Mouse (Mus musculus): ENCODE measurements around the gene Mxd3. TPM values are rescaled to one million over a fixed set of nuclear protein-coding genes. Genes with fewer than 3 reads are reported as not detected.

Mxd3 gene
- polyA plus RNA-seq (2016; fragmentation: Nextera tagmentation; extraction: Ambion mirVana), result 32.2 and 37.6 TPM in 2 replicates

DNA sequence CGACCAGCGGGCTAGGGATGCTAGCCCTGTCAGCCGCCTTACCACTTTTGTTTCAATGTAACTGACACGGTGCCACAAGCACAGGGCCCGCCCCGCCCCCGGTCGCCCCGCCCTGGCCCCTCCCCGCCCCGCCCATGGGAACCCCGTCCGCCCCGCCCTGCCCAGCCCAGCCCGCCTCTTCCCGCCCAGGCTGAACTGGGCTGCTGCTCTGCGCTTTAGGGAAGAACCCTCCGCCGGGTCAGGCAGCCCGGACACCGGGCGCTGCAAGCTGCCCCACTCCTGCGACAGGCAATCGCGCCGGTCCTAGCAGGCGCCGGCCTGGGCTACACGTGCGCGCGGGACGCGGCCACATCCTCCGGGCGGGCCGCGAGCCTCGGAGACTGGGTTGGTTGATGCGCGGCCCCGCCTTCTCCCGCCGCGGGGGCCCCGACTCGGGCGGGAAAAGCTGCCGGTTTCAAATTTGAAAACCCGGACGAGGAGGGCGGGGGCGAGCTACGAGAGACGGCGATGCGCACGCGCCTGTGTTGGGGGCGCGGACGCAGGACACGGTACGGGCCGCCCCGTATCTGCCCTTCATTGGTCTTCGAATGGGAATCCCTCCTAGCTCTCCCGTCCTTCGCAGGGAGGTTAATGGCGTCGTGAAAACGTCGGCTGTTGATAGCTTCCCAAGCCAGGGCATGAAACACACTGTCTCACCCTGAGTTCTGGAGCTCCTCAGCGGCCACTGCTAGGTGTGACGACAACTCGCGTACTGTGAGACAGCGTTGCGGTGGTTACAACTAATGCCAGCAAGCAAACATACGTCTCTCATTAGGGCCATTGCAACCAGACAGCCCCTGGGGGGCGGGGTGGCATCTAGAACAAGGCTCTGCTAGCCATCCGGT, at the start of gene Mxd3:
Gene Mxd3, minus strand, starts transcription at position 141 of the 884 bp plus-strand sequence.
- under 1% methylated on average over 82 of the region's 82 CpGs for WGBS
- Histone ChIP-seq H3K9ac (peak within 1 kb of the TSS; percentile 74), H3K27me3 (no peaks in the 10 kb centered on the region), H3K4me2 (replicated peaks) (peak within 1 kb of the TSS; percentile 87), H3K9me3 (no peaks in the 10 kb centered on the region), H3K4me1 (peaks cover 31% of the 10 kb centered on the region), H3K4me3 (peak within 1 kb of the TSS; percentile 65), H3K27ac (peak within 1 kb of the TSS; percentile 95), H3K36me3 (peaks cover 14% of the 10 kb centered on the region)
- ATAC-seq (ENCODE audit: insufficient number of reproducible peaks, insufficient read depth, low FRiP score, low TSS enrichment), result peak; percentile 85

DNA sequence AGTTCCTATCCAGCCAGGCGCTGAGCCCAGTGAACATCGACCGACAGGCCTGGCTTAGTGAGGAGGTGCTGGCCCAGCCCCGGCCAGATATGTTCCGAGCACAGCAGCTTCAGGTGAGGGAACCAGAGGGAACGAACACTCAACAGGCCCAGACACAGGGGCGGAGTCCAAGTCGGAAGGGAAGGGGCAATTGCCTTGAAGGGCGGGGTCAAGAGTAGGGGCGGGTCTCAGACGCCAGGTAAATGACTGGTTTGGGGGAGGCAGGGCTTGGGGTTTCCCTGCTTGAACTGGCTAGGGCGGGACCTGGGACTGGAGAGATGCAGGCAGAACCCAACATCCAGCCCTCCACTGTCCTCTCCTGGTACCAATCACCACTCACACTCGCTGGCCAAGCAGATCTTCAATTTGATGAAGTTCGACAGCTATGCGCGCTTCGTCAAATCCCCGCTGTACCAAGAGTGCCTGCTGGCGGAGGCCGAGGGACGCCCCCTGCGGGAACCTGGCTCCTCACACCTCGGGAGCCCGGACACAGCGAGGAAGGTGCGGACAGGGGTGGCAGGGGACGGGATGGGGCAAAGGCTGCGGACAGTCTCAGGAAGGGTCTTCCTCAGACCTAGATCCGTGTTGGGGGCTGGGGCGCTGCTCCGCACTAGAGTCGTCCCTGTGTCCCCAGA, 49.4 kb upstream of the Mxd3 start:
- no peaks in the 10 kb centered on the region for H3K36me3 ChIP-seq
- H3K4me1 ChIP-seq, result peaks cover 4% of the 10 kb centered on the region
- 7% methylated on average over 32 of the region's 32 CpGs for WGBS
- peak overlapping the region; percentile 17; the same call in 1 of the 2 replicates for H3K4me3 ChIP-seq
- peak; percentile 64; the same call in 1 of the 2 replicates for ATAC-seq (ENCODE audit: insufficient number of reproducible peaks, insufficient read depth, low FRiP score, low TSS enrichment)
- H3K9me3 ChIP-seq, result no peaks in the 10 kb centered on the region
- no peak overlapping the region for H3K27ac ChIP-seq
- H3K4me2 ChIP-seq (replicated peaks), result peak overlapping the region; percentile 38
- H3K9ac ChIP-seq, result peak overlapping the region; percentile 34; the same call in 1 of the 2 replicates
- peaks cover 57% of the 10 kb centered on the region for H3K27me3 ChIP-seq

DNA sequence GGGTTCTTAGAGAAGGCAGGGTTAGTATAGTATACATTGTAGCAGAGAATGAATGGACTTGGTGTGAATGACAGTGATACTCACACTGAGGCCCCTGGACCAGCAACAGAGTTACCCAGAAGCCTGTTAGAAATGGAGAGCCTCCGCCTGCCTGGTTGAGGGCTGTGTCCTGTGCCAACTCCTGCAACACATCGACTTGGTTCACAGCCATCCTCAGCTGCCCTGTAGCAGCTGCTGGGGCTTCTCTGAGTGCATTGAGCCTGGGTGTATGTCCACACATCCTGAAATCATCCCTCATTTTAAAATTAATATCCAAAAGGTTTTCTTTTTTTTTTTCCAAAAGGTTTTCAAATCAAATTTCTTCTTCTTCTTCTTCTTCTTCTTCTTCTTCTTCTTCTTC, 46.3 kb upstream of the Mxd3 start:
- Histone ChIP-seq H3K4me3 (no peak overlapping the region), H3K4me2 (replicated peaks) (no peak overlapping the region), H3K27me3 (peaks cover 51% of the 10 kb centered on the region), H3K36me3 (no peaks in the 10 kb centered on the region), H3K4me1 (peaks cover 4% of the 10 kb centered on the region), H3K9me3 (no peaks in the 10 kb centered on the region), H3K9ac (no peak overlapping the region), H3K27ac (no peak overlapping the region)
- ATAC-seq (ENCODE audit: insufficient number of reproducible peaks, insufficient read depth, low FRiP score, low TSS enrichment), result no peak
- WGBS, result 70% methylated on average over 2 of the region's 2 CpGs

DNA sequence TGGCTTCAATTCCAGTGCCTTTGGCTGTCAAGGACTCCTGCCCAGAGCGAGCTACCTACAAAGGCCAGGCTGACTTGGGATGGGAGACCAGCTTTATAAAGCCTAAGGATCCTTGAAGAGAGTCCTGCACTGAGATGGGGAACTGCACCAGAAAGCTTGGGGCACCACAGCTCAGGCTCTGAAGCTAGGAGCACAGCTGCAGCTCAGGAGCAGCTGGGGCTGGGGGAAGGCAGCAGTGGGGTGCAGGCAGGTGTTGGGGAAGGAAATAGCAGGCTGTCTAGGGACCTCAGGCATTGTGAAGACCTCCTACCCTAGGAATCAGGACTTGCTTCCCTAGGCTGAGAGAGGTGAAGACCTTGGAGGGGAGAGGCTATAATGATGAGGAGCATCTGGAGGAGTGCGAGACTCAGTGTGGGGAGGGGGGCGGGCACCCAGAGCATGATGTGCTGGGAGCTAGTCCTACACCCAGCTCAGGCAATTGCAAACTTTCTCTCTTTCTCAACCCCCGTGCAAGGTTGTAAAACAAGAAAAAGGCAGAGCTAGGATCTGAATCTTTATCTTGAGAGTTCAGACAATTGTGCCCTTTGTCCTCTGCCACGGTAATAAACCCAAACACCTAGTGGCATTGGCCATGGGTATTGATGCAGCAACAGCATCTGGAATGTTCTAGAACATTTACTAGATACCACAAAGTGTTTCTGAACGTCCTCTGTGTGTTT, 44.7 kb upstream of the Mxd3 start:
- H3K9ac ChIP-seq, result no peak overlapping the region
- H3K36me3 ChIP-seq, result no peaks in the 10 kb centered on the region
- H3K27ac ChIP-seq, result no peak overlapping the region
- H3K9me3 ChIP-seq, result no peaks in the 10 kb centered on the region
- no peak overlapping the region for H3K4me3 ChIP-seq
- H3K4me2 ChIP-seq (replicated peaks), result no peak overlapping the region
- 64% methylated on average over 6 of the region's 6 CpGs for WGBS
- ATAC-seq (ENCODE audit: insufficient number of reproducible peaks, insufficient read depth, low FRiP score, low TSS enrichment), result no peak
- peaks cover 37% of the 10 kb centered on the region for H3K27me3 ChIP-seq
- H3K4me1 ChIP-seq, result peaks cover 4% of the 10 kb centered on the region

DNA sequence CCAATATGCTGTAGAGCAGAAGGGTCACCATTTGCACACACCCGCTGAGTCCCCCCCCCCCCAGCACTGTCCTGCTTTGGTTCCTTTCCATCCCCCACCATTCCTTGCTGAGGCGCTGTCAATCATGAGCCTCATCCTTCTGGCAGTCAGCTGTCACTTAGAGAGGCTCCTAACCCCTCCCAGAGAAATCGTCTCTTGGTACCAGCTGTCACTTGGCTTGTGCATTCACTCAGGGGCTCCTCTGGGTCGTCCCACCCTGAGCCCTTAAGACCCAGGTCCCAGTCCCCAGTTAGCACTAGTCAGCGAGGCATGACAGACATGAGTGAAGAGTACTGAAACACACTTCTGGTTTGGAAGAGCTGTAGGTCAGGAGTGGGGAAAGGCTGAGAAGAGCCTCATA, 42.1 kb upstream of the Mxd3 start:
- 57% methylated on average over 5 of the region's 5 CpGs for WGBS
- ATAC-seq (ENCODE audit: insufficient number of reproducible peaks, insufficient read depth, low FRiP score, low TSS enrichment), result no peak
- Histone ChIP-seq H3K36me3 (no peaks in the 10 kb centered on the region), H3K4me3 (no peak overlapping the region), H3K4me1 (no peaks in the 10 kb centered on the region), H3K9me3 (no peaks in the 10 kb centered on the region), H3K27me3 (peaks cover 16% of the 10 kb centered on the region; the same call in 1 of the 2 replicates), H3K27ac (no peak overlapping the region), H3K9ac (no peak overlapping the region), H3K4me2 (replicated peaks) (no peak overlapping the region)

DNA sequence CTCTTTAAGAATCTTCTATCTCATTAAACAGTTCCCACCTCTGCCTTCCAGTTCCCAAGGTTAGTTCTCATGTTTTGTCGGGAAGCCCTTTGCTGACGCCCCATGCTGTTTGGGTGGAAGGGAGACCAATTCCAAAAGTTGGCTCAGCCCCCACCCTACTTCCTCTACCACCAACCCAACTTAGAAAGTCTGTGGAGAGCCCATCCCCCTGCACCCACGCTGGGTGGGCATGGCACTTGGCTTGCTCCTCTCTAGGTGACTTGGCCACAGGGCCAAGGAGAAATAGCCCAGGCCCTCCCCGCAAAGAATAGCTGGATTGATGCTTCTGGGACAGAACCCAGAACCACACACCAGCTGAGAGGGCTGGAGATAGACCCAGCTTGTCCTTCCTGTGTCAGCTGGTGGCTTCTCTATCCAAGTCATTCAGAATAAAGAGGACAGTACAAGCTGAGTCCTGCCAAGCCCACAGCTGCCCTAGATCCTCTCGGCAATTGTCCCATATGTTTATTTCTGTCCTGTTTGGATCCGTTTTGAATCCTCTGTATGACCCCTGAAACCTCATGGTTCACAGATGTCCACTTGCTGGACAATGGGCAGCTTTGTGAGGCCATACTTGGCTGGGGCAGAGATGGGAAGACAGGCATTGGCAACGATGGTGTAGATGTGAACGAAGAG, 41.5 kb upstream of the Mxd3 start:
- H3K27me3 ChIP-seq, result peaks cover 16% of the 10 kb centered on the region; the same call in 1 of the 2 replicates
- WGBS, result 57% methylated on average over 8 of the region's 8 CpGs

DNA sequence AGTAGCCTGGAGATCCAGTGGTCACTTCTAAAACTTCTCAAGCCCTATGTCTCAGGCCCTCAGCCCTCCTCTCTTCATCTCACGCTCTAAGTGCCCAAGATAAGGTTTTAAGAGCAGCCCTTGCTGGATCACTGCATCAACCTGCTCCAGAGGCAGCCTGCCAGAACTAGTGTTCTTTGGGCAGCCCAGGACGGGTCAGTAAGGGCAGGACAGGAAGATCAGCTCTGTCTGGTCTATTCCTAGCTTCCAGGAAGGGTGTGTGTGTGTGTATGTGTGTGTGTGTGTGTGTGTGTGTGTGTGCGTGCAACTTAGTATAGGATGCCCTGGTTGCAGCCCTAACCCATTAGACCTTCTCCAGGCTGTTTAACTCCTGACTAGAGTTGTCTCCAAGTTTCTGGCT, 40.6 kb upstream of the Mxd3 start:
- no peak for ATAC-seq (ENCODE audit: insufficient number of reproducible peaks, insufficient read depth, low FRiP score, low TSS enrichment)
- no peak overlapping the region for H3K4me2 ChIP-seq (replicated peaks)
- no peaks in the 10 kb centered on the region for H3K9me3 ChIP-seq
- 0 out of 2 replicates have a peak overlapping the region, but pooled peaks have one; percentile 4 for H3K9ac ChIP-seq
- H3K4me1 ChIP-seq, result no peaks in the 10 kb centered on the region
- WGBS, result 62% methylated on average over 2 of the region's 3 CpGs
- H3K4me3 ChIP-seq, result no peak overlapping the region
- H3K27me3 ChIP-seq, result peaks cover 12% of the 10 kb centered on the region; the same call in 1 of the 2 replicates
- no peaks in the 10 kb centered on the region for H3K36me3 ChIP-seq
- H3K27ac ChIP-seq, result no peak overlapping the region

More for the DNA sequence above, 41.5 kb upstream of the Mxd3 start:
- Histone ChIP-seq H3K9me3 (no peaks in the 10 kb centered on the region), H3K4me3 (no peak overlapping the region), H3K27ac (no peak overlapping the region), H3K4me2 (replicated peaks) (no peak overlapping the region), H3K36me3 (no peaks in the 10 kb centered on the region), H3K4me1 (no peaks in the 10 kb centered on the region), H3K9ac (no peak overlapping the region)
- no peak for ATAC-seq (ENCODE audit: insufficient number of reproducible peaks, insufficient read depth, low FRiP score, low TSS enrichment)

DNA sequence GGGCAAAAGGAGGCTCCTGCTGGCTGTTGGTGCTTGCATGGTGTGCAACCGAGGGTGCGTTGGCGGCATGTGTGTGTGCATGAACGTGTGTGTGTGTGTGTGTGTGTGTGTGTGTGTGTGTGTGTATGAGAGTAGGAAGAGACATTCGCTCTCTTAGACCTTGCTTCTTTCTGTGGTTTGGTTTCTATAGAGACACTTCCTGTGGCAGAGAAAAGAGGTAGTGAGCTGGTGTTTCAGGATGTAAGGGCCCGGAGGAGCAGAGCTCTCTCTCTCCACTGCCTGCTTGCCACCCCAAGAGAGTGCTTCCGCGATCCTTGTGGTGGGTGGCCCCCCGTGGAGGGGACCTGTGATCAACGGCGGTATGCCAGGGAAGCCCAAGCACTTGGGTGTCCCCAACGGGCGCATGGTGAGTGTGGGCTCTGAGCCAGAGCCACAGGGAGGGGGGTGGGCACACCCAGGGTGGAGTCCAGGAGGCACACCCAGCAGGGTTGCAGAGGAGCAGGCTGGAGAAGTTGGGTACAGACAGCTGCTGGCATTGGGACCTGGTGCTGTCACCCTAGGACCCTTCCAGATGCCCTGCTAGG, 40.0 kb upstream of the Mxd3 start, which contains the start of gene Rgs14:
Gene Rgs14, plus strand, starts transcription at position 202 of the 584 bp plus-strand sequence.
- no peaks in the 10 kb centered on the region for H3K4me1 ChIP-seq
- H3K36me3 ChIP-seq, result no peaks in the 10 kb centered on the region
- 0 out of 2 replicates have a peak within 1 kb of the TSS, but pooled peaks have one; percentile 4 for H3K9ac ChIP-seq
- no peaks in the 10 kb centered on the region for H3K9me3 ChIP-seq
- H3K27me3 ChIP-seq, result peaks cover 8% of the 10 kb centered on the region; the same call in 1 of the 2 replicates
- 62% methylated on average over 13 of the region's 13 CpGs for WGBS
- no peak within 1 kb of the TSS for H3K4me2 ChIP-seq (replicated peaks)
- no peak within 1 kb of the TSS for H3K27ac ChIP-seq
- no peak within 1 kb of the TSS for H3K4me3 ChIP-seq
- ATAC-seq (ENCODE audit: insufficient number of reproducible peaks, insufficient read depth, low FRiP score, low TSS enrichment), result no peak

DNA sequence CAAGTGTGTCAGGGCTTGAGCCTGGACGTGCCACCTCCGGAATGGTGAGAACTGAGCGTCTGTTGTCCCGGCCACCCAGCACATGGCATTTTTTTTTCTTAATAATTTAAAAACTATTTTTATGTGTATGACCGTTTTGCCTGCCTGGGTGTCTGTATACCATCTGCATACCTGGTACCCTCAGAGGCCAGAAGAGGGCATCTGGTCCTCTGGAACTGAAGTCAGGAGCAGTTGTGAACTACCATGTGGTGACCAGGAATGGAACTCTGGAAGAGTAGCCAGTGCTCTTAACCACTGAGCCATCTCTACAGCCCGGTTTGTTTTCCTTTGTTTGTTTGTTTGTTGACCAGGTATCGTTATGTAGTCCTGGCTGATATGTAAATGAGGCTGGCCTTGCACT, 38.8 kb upstream of the Mxd3 start:
- H3K27ac ChIP-seq, result no peak overlapping the region
- H3K4me2 ChIP-seq (replicated peaks), result no peak overlapping the region
- WGBS, result 74% methylated on average over 7 of the region's 7 CpGs
- H3K27me3 ChIP-seq, result peaks cover 6% of the 10 kb centered on the region; the same call in 1 of the 2 replicates
- no peaks in the 10 kb centered on the region for H3K4me1 ChIP-seq
- no peak overlapping the region for H3K9ac ChIP-seq
- H3K36me3 ChIP-seq, result no peaks in the 10 kb centered on the region
- no peak for ATAC-seq (ENCODE audit: insufficient number of reproducible peaks, insufficient read depth, low FRiP score, low TSS enrichment)
- no peaks in the 10 kb centered on the region for H3K9me3 ChIP-seq
- no peak overlapping the region for H3K4me3 ChIP-seq

DNA sequence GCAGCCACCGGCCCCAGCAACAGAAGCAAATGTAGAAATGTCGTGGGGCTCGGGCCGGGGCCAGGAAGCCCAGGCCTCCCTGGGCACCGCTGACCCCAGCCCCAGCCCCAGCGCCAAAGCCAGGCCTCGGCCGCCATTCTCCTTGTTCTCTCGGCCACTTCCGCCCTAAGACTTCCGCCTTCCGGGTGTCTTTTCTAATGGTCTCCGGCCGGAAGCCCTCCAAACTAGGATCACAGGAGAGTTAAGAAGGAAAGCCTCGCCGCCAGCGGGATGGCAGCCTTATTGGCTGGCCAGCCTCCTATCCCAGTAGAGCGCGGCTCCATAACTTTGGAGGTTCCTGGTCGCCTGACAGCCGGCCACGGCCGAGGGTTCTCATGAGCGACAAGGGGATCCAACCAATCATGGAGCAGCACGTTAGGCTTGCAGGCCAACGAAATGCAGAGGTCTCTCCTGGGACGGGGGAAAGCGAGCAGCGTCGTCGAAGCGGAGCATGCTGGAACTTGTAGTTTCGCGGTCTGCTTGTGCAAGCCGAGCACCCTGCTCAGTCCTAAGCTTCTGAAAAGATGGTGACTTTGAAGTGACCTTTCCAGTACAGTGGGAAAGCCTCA, 32.9 kb upstream of the Mxd3 start, which contains the start of gene Lman2:
Gene Lman2, minus strand, starts transcription at position 331 of the 608 bp plus-strand sequence.
- H3K27ac ChIP-seq, result peak within 1 kb of the TSS; percentile 91
- ATAC-seq (ENCODE audit: insufficient number of reproducible peaks, insufficient read depth, low FRiP score, low TSS enrichment), result peak; percentile 99
- H3K9ac ChIP-seq, result peak within 1 kb of the TSS; percentile 91
- no peaks in the 10 kb centered on the region for H3K9me3 ChIP-seq
- H3K36me3 ChIP-seq, result peaks cover 21% of the 10 kb centered on the region
- H3K4me1 ChIP-seq, result peaks cover 13% of the 10 kb centered on the region
- WGBS, result under 1% methylated on average over 35 of the region's 35 CpGs
- H3K4me2 ChIP-seq (replicated peaks), result peak within 1 kb of the TSS; percentile 86
- H3K4me3 ChIP-seq, result peak within 1 kb of the TSS; percentile 97
- no peaks in the 10 kb centered on the region for H3K27me3 ChIP-seq
